Mouse (Mus musculus) c-Kit-positive CD71-positive TER-119-negative erythroid progenitor cells, embryonic 14.5 days (primary cell): Measurements from ENCODE around the gene Gpr162.
"Not testable (repeated sequence)": the region's sequence is repeated elsewhere in the genome, so short reads cannot be mapped to it uniquely, and the experiment has no call there.

Experiments used
- DNase-seq: peaks from one replicate; pipeline ENCODE4 v3.0.0-alpha.2; 2013; ENCODE audit warnings: low read depth

Gene Gpr162

DNA sequence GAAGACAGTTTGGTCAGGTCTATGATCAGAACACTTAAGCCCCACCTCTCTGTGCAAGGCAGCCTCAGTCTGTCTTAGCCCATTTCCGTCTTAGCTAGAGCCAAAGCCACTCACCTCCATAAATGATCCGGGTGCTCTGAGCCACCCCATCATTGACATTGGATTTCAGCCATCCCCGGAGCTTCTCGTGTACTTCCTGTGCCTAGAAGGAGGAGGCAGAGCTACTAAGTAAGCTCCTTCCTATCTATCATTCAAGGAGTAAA is 52.4 kb downstream of the Gpr162 start:
- no peak for DNase-seq

DNA sequence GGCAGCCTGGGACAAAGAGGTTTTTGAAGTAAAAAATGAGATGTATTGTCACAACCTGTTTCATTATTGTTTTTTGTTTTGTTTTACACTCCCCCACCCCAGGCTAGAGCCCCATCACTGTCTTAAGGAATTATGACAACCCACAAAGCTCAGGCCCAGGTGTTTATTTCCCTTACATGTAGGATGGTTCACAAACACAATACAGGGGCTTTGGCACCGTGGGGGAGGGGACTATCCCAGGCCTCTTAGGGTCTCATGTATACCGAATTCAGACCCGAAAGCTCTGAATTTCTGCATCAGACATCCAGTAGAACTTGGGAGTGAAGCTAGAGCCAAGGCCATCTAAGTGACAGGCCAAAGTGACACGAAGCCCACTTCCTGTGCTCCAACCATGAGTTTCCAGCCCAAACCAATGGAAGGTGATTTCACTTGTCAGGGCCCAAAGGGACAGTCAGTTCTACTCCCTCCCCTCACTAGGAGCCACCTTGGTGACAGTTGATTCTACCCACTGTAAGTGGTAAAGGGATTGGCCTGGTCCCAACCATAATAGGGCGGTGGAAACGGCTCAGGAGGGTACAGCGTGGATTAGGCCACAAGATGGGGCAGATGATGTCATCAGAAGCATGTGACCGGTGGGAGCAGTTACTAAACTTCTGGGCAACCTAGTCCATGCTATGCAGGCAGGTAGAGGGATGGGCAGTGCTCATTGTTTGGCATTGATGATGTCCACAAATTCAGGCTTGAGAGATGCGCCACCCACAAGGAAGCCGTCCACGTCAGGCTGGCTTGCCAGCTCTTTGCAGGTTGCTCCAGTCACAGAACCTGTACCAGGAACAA is 53.0 kb downstream of the Gpr162 start:
- DNase-seq = not testable (repeated sequence)

DNA sequence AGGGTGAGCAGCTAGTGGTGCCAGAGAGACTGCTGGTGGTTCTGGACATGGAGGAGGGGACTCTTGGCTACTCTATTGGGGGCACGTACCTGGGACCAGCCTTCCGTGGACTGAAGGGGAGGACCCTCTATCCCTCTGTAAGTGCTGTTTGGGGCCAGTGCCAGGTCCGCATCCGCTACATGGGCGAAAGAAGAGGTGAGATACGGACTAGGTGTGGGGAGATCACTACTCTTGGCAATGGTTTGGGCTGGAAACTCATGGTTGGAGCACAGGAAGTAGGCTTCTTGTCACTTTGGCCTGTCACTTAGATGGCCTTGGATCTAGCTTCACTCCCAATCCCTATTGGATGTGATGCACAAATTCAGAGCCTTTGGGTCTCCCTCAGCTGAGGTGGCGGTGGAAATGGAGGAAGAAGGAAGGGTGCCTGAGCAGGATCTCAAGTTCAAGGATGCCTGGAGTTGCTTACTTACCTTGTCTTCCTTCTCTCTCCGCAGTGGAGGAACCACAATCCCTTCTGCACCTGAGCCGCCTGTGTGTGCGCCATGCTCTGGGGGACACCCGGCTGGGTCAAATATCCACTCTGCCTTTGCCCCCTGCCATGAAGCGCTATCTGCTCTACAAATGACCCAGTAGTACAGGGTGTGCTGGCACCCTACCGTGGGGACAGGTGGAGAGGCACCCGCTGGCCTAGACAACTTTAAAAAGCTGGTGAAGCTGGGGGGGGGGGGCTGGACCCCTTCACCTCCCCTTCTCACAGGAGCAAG is 53.8 kb downstream of the Gpr162 start:
- DNase-seq = no peak

DNA sequence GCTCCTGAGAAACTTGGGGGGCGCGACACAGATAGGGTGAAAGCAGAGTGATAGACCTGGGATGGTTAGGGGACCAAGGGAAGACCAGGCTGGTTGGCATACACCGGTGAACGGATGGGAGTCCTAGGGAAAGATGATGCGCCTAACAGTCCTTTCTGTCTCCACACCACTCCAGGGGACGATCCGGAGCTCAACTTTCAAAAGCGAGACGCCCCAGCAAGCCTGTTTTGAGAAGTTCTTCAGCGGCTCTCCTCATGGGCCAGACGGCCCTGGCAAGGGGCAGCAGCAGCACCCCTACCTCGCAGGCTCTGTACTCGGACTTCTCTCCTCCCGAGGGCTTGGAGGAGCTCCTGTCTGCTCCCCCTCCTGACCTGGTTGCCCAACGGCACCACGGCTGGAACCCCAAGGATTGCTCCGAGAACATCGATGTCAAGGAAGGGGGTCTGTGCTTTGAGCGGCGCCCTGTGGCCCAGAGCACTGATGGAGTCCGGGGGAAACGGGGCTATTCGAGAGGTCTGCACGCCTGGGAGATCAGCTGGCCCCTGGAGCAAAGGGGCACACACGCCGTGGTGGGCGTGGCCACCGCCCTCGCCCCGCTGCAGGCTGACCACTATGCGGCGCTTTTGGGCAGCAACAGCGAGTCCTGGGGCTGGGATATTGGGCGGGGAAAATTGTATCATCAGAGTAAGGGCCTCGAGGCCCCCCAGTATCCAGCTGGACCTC is 54.6 kb downstream of the Gpr162 start:
- DNase-seq = no peak
